Mouse (Mus musculus): Measurements from ENCODE around the gene Twsg1. TPM values are rescaled to one million over a fixed set of nuclear protein-coding genes. Genes with fewer than 3 reads are reported as not detected.
A peak's percentile ranks its signal among the peaks of the same experiment; 100 is the strongest.
"Not testable (repeated sequence)": the region's sequence is repeated elsewhere in the genome, so short reads cannot be mapped to it uniquely, and the experiment has no call there.

Gene Twsg1
- 10 to 100 TPM; 18.6 to 22.8 (median 22.1) TPM for polyA plus RNA-seq (2017; shearing (Covaris generic))

- ATAC-seq: peak; percentile 71
Observed at GRCm38 (mm10) chr17:65950622-65951404, at the start of gene Twsg1. TSS of gene Twsg1 (minus strand) at chr17:65951226.

GRCm38 (mm10) chr17:65988151-65988820, 37.3 kb upstream of the Twsg1 start:
- ATAC-seq: no peak

- ATAC-seq: not testable (repeated sequence)
Observed at GRCm38 (mm10) chr17:65976720-65977119, 25.7 kb upstream of the Twsg1 start.

GRCm38 (mm10) chr17:65967751-65968150, 16.7 kb upstream of the Twsg1 start:
- ATAC-seq: no peak

- no peak for ATAC-seq
Observed at GRCm38 (mm10) chr17:65962263-65962662, 11.2 kb upstream of the Twsg1 start.

GRCm38 (mm10) chr17:65961606-65962136, 10.6 kb upstream of the Twsg1 start:
- peak; percentile 91 for ATAC-seq

GRCm38 (mm10) chr17:65959011-65959410, 8.0 kb upstream of the Twsg1 start:
- ATAC-seq: no peak

- ATAC-seq: no peak
Observed at GRCm38 (mm10) chr17:65958366-65958765, 7.3 kb upstream of the Twsg1 start.

- no peak for ATAC-seq
Observed at GRCm38 (mm10) chr17:65957782-65958325, 6.8 kb upstream of the Twsg1 start.

- no peak for ATAC-seq
Observed at GRCm38 (mm10) chr17:65956993-65957781, 6.2 kb upstream of the Twsg1 start.

- no peak for ATAC-seq
Observed at GRCm38 (mm10) chr17:65956140-65956539, 5.1 kb upstream of the Twsg1 start.

- ATAC-seq: peak; percentile 48
Observed at GRCm38 (mm10) chr17:65953959-65954358, 2.9 kb upstream of the Twsg1 start.

- ATAC-seq: peak; percentile 11
Observed at GRCm38 (mm10) chr17:65952083-65952482, 1.1 kb upstream of the Twsg1 start.

- ATAC-seq: no peak
Observed at GRCm38 (mm10) chr17:65950183-65950582, 843 bp downstream of the Twsg1 start.

GRCm38 (mm10) chr17:65947307-65947706, 3.7 kb downstream of the Twsg1 start:
- ATAC-seq: peak; percentile 20

GRCm38 (mm10) chr17:65945420-65945819, 5.6 kb downstream of the Twsg1 start:
- ATAC-seq: no peak

- ATAC-seq: no peak
Observed at GRCm38 (mm10) chr17:65942394-65942793, 8.6 kb downstream of the Twsg1 start.

- no peak for ATAC-seq
Observed at GRCm38 (mm10) chr17:65941275-65941674, 9.8 kb downstream of the Twsg1 start.

- ATAC-seq: peak; percentile 34
Observed at GRCm38 (mm10) chr17:65940221-65940620, 10.8 kb downstream of the Twsg1 start.

GRCm38 (mm10) chr17:65939461-65940192, 11.4 kb downstream of the Twsg1 start:
- ATAC-seq: peak; percentile 74

GRCm38 (mm10) chr17:65937671-65938070, 13.4 kb downstream of the Twsg1 start:
- ATAC-seq: no peak

GRCm38 (mm10) chr17:65933741-65934140, 17.3 kb downstream of the Twsg1 start:
- no peak for ATAC-seq

All from inflammation-experienced regulatory T-cells, adult 6 months (primary cell).